Mouse (Mus musculus): ENCODE results near the gene Slc13a5.

- TF ChIP-seq CTCF (conservative IDR thresholded peaks at IDR 0.05; ENCODE audit: low read length) (no peak), POU5F1 (IDR thresholded peaks at IDR 0.05; ENCODE audit: borderline replicate concordance, low read length) (no peak)
Observed at GRCm38 (mm10) chr11:72256441-72256840, 10.6 kb downstream of the Slc13a5 start.

Data from E14TG2a.4 (cell line).